Mouse (Mus musculus): Measurements from ENCODE around the gene Wnt3. TPM values are rescaled to one million over a fixed set of nuclear protein-coding genes. Genes with fewer than 3 reads are reported as not detected.

The Wnt3 gene
- total and polyA plus RNA-seq, 2 experiments from 2014 or later: 6.1 to 8.1 TPM

DNA sequence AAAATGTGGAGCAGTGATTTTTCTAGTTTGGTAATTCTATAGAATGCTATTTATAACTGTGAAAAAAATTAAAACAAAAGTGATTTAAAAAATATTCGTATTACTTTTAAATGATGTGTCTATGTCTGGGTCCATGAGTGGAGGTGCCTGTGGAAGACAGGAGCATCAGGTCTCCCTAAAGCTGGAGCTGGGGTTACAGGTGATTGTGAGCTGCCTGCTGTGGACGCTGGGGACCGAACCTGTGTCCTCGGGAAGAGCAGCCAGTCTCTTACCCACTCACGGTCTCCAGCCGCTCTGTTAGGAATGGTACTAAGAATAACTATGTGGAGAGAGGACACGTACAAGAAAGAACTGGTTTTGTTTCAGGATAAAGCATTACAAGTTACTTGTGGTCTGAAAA lies 82.7 kb downstream of the Wnt3 start:
- Histone ChIP-seq H3K4me3 (ENCODE audit: low read depth, low read length) (no peak overlapping the region), H3K9ac (no peak overlapping the region), H3K9me3 (ENCODE audit: low read length) (no peaks in the 10 kb centered on the region), H3K27ac (ENCODE audit: low read depth, low read length) (no peak overlapping the region), H3K4me1 (ENCODE audit: insufficient read depth) (peaks cover 7% of the 10 kb centered on the region), H3K27me3 (ENCODE audit: insufficient read depth, low read length) (no peaks in the 10 kb centered on the region), H3K4me2 (ENCODE audit: low read depth) (no peak overlapping the region), H3K36me3 (ENCODE audit: insufficient read depth) (peaks cover 27% of the 10 kb centered on the region)
- ATAC-seq (no peak), DNase-seq (no peak)
- 92% methylated on average over 7 of the region's 7 CpGs for WGBS
- TF ChIP-seq CTCF (IDR thresholded peaks at IDR 0.05; ENCODE audit: low read depth): no peak

DNA sequence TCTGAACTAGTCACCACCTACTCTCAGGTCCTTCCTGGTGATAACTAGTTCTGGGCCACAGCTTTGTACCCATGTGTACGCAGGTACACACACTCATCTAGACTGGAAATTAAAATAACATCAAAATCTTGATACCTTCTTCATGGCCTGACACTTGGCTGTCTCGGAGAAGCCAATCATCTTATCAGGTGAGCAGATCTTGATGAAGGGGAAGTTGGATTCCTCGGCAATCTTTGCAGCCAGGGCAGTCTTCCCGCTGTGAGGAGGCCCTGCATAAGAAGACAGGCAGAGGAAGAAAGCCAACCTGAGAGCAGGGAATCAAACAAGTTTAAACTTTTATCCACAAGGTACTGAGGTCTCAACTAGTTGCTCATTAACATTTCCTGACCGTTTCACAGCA lies 84.8 kb downstream of the Wnt3 start:
- no peak overlapping the region for H3K4me2 ChIP-seq (ENCODE audit: low read depth)
- peaks cover 41% of the 10 kb centered on the region for H3K36me3 ChIP-seq (ENCODE audit: insufficient read depth)
- no peak for TF ChIP-seq CTCF (IDR thresholded peaks at IDR 0.05; ENCODE audit: low read depth)
- no peaks in the 10 kb centered on the region for H3K9me3 ChIP-seq (ENCODE audit: low read length)
- 54% methylated on average over 5 of the region's 5 CpGs for WGBS
- ATAC-seq (no peak), DNase-seq (no peak)
- H3K4me1 ChIP-seq (ENCODE audit: insufficient read depth): no peaks in the 10 kb centered on the region; the same call in 1 of the 2 replicates
- no peak overlapping the region for H3K27ac ChIP-seq (ENCODE audit: low read depth, low read length)
- no peaks in the 10 kb centered on the region for H3K27me3 ChIP-seq (ENCODE audit: insufficient read depth, low read length)
- H3K4me3 ChIP-seq (ENCODE audit: low read depth, low read length): no peak overlapping the region
- no peak overlapping the region for H3K9ac ChIP-seq

DNA sequence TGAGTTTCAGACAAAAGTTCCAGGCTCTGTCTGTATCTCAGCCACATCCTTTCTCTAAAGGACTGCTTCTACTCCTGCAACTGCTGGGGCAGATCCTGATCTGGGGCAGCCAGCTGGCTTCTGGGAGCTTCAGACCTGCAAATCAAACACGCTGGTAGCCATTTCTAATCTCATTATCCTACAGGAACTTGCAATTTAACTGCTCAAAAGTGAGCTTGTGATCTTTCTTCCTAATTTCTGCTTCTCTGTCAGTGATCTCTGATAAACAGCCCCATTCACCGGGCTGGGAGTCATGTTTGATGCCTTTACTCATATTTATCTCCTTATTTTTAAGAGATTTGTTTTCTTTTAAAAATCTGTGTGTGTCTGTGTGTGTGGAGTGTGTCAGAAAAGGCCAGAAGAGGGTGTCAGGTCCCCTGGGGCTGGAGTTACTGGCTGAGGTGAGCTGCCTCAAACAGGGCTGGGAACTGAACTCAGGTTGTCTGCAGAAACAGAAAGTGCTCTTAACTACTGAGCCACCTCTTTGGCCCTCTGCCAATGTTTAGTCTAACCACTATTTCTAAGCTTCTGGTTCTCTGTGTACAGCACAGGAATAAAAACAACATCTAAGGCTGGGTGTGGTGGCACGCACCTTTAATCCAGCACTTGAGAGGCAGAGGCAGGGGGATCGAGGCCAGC lies 86.1 kb downstream of the Wnt3 start:
- 65% methylated on average over 4 of the region's 4 CpGs for WGBS
- H3K4me2 ChIP-seq (ENCODE audit: low read depth): no peak overlapping the region
- no peak overlapping the region for H3K4me3 ChIP-seq (ENCODE audit: low read depth, low read length)
- no peaks in the 10 kb centered on the region for H3K4me1 ChIP-seq (ENCODE audit: insufficient read depth)
- H3K36me3 ChIP-seq (ENCODE audit: insufficient read depth): peaks cover 43% of the 10 kb centered on the region
- H3K27ac ChIP-seq (ENCODE audit: low read depth, low read length): no peak overlapping the region
- no peaks in the 10 kb centered on the region for H3K9me3 ChIP-seq (ENCODE audit: low read length)
- ATAC-seq (no peak), DNase-seq (no peak)
- no peak for TF ChIP-seq CTCF (IDR thresholded peaks at IDR 0.05; ENCODE audit: low read depth)
- no peak overlapping the region for H3K9ac ChIP-seq
- H3K27me3 ChIP-seq (ENCODE audit: insufficient read depth, low read length): no peaks in the 10 kb centered on the region

DNA sequence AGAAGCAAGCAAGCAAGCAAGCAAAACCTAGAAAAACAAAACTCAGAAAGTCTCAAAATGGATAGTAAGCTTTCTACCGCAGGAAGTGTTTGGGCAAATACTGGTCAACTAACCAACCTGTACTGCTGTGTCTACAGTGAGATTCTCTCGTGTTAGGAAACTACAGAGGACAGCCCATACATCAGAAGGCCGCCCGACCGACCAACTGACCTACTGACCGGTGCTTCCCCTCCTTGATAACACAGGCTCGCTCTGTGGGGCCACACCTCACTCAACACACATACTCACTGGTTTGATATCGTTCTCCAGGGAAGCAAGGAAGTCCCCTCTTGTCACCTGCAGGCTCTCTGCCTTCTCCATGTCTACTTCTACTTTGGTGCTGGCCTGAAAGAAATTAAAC lies 89.0 kb downstream of the Wnt3 start:
- ATAC-seq (no peak), DNase-seq (no peak)
- 90% methylated on average over 8 of the region's 8 CpGs for WGBS
- no peak overlapping the region for H3K4me2 ChIP-seq (ENCODE audit: low read depth)
- H3K27ac ChIP-seq (ENCODE audit: low read depth, low read length): no peak overlapping the region
- no peak overlapping the region for H3K9ac ChIP-seq
- TF ChIP-seq CTCF (IDR thresholded peaks at IDR 0.05; ENCODE audit: low read depth): no peak
- no peaks in the 10 kb centered on the region for H3K27me3 ChIP-seq (ENCODE audit: insufficient read depth, low read length)
- peaks cover 40% of the 10 kb centered on the region for H3K36me3 ChIP-seq (ENCODE audit: insufficient read depth)
- H3K4me1 ChIP-seq (ENCODE audit: insufficient read depth): no peaks in the 10 kb centered on the region
- H3K9me3 ChIP-seq (ENCODE audit: low read length): no peaks in the 10 kb centered on the region
- H3K4me3 ChIP-seq (ENCODE audit: low read depth, low read length): no peak overlapping the region

DNA sequence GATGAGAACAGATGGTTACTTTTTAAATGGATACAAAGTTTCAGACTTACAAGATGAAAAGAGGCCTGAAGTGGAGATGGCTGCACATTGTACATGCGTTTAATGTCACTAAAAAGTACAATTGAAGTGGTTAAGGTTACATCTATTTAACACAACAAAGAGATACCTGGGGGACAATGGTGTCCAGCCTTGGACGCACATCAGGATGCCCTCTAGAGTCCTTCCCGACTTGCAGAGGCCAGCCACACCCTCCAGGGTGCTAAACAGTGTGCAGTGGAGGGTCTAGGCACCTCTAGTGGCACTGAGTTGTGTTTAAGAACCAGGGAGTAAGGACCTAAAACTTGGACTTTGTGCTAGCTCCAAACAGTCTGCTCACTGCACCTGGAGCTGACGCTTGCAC lies 90.5 kb downstream of the Wnt3 start:
- no peak overlapping the region for H3K4me3 ChIP-seq (ENCODE audit: low read depth, low read length)
- H3K4me2 ChIP-seq (ENCODE audit: low read depth): no peak overlapping the region
- no peaks in the 10 kb centered on the region for H3K9me3 ChIP-seq (ENCODE audit: low read length)
- no peak for ATAC-seq
- no peak overlapping the region for H3K27ac ChIP-seq (ENCODE audit: low read depth, low read length)
- 87% methylated on average over 4 of the region's 4 CpGs for WGBS
- no peak overlapping the region for H3K9ac ChIP-seq
- H3K27me3 ChIP-seq (ENCODE audit: insufficient read depth, low read length): no peaks in the 10 kb centered on the region
- peaks cover 34% of the 10 kb centered on the region for H3K36me3 ChIP-seq (ENCODE audit: insufficient read depth)
- no peaks in the 10 kb centered on the region for H3K4me1 ChIP-seq (ENCODE audit: insufficient read depth)
- DNase-seq: no peak
- TF ChIP-seq CTCF (IDR thresholded peaks at IDR 0.05; ENCODE audit: low read depth): no peak

DNA sequence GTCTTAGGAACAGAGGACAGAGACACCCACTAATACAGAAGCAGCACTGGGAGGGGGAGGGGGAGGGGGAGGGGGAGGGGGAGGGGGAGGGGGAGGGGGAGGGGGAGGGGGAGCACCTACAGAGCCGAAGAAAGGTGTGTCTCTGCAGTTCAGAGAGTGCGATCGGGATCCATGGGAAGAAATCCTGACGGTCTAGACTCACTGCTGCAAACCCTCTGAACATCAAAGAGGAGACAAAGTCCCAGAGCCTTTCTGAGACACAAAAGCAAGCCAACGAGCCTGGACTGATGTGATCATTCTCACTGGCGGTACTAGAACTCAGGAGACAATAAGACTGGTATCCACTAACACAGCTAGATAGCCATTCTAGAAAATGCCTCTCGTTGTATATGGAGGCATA lies 91.4 kb downstream of the Wnt3 start:
- DNase-seq: no peak
- Histone ChIP-seq H3K9me3 (ENCODE audit: low read length) (no peaks in the 10 kb centered on the region), H3K27ac (ENCODE audit: low read depth, low read length) (no peak overlapping the region), H3K4me1 (ENCODE audit: insufficient read depth) (no peaks in the 10 kb centered on the region), H3K27me3 (ENCODE audit: insufficient read depth, low read length) (no peaks in the 10 kb centered on the region), H3K4me3 (ENCODE audit: low read depth, low read length) (no peak overlapping the region), H3K36me3 (ENCODE audit: insufficient read depth) (peaks cover 33% of the 10 kb centered on the region), H3K9ac (no peak overlapping the region), H3K4me2 (ENCODE audit: low read depth) (no peak overlapping the region)
- 60% methylated on average over 7 of the region's 7 CpGs for WGBS
- TF ChIP-seq CTCF (IDR thresholded peaks at IDR 0.05; ENCODE audit: low read depth): no peak
- ATAC-seq: no peak

Other genes with a start within 250 kb of the Wnt3 start
- not detected in 2 replicates for gene Gm884, start 153.0 kb upstream of the Wnt3 start, total RNA-seq (2014; rRNA removed)
- gene Gm884, start 153.0 kb upstream of the Wnt3 start, polyA plus RNA-seq (2015; fragmentation: Nextera tagmentation; extraction: Ambion mirVana): not detected in 2 replicates
- gene Lyzl6, start 135.3 kb upstream of the Wnt3 start, total RNA-seq (2014; rRNA removed): not detected in 2 replicates
- not detected in 2 replicates for gene Lyzl6, start 135.3 kb upstream of the Wnt3 start, polyA plus RNA-seq (2015; fragmentation: Nextera tagmentation; extraction: Ambion mirVana)
- 44.8 and 56.6 TPM in 2 replicates for gene Rprml, start 124.6 kb upstream of the Wnt3 start, total RNA-seq (2014; rRNA removed)
- 65.4 and 71.1 TPM in 2 replicates for gene Rprml, start 124.6 kb upstream of the Wnt3 start, polyA plus RNA-seq (2015; fragmentation: Nextera tagmentation; extraction: Ambion mirVana)
- 91.6 and 117 TPM in 2 replicates for gene Gosr2, start 76.3 kb upstream of the Wnt3 start, total RNA-seq (2014; rRNA removed)
- gene Gosr2, start 76.3 kb upstream of the Wnt3 start, polyA plus RNA-seq (2015; fragmentation: Nextera tagmentation; extraction: Ambion mirVana): 102 and 103 TPM in 2 replicates
- gene Wnt9b, start 24.3 kb upstream of the Wnt3 start, total RNA-seq (2014; rRNA removed): 0.62 TPM in 2 replicates
- 0.40 and 0.97 TPM in 2 replicates for gene Wnt9b, start 24.3 kb upstream of the Wnt3 start, polyA plus RNA-seq (2015; fragmentation: Nextera tagmentation; extraction: Ambion mirVana)
- 106 and 134 TPM in 2 replicates for gene Nsf, start 179.9 kb downstream of the Wnt3 start, total RNA-seq (2014; rRNA removed)
- 121 and 184 TPM in 2 replicates for gene Nsf, start 179.9 kb downstream of the Wnt3 start, polyA plus RNA-seq (2015; fragmentation: Nextera tagmentation; extraction: Ambion mirVana)
- gene Arf2, start 192.6 kb downstream of the Wnt3 start, total RNA-seq (2014; rRNA removed): 202 and 208 TPM in 2 replicates
- gene Arf2, start 192.6 kb downstream of the Wnt3 start, polyA plus RNA-seq (2015; fragmentation: Nextera tagmentation; extraction: Ambion mirVana): 228 and 234 TPM in 2 replicates

Data from forebrain, postnatal 0 days (tissue).